Mouse (Mus musculus) kidney, postnatal 36 days (tissue): ENCODE data around the gene Glod4.
"Not testable (repeated sequence)": the region's sequence is repeated elsewhere in the genome, so short reads cannot be mapped to it uniquely, and the experiment has no call there.

Experiments used
- DNase-seq, 2 experiments: peaks; one replicate each; pipeline ENCODE4 v3.0.0; 2021 to 2022; ENCODE audit warnings: mixed read lengths in 2 of 2

The Glod4 gene

DNA sequence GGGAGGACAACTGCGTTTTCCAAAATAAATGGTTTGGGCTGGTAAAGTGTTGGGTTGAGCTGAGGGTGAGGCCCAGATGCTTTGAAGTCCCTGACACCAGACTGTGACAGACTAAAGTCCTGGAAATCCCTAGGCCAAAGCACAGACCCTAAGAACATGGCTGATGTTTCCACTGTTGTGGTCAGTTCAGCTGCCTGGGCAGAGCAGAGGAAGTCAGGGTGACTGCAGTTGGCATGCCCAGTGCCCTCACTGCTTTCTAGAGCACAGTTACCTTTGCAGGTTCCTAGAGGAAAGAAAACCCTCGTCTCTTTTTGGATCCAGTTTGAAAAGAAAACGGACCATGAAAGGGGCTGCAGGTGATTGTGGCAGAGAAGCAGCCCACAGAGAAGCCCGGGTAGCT is 13.9 kb upstream of the Glod4 start:
- DNase-seq: no peak

GRCm38 (mm10) chr11:76256129-76256528 is 12.6 kb upstream of the Glod4 start:
- DNase-seq: no peak

GRCm38 (mm10) chr11:76255431-76256001 is 12.0 kb upstream of the Glod4 start:
- DNase-seq: no peak

GRCm38 (mm10) chr11:76253918-76254264 is 10.4 kb upstream of the Glod4 start:
- no peak for DNase-seq

- DNase-seq: peak; percentile 84 to 93
Measured at GRCm38 (mm10) chr11:76253145-76253917, 9.8 kb upstream of the Glod4 start.

GRCm38 (mm10) chr11:76252036-76252435 is 8.5 kb upstream of the Glod4 start:
- DNase-seq: no peak

DNA sequence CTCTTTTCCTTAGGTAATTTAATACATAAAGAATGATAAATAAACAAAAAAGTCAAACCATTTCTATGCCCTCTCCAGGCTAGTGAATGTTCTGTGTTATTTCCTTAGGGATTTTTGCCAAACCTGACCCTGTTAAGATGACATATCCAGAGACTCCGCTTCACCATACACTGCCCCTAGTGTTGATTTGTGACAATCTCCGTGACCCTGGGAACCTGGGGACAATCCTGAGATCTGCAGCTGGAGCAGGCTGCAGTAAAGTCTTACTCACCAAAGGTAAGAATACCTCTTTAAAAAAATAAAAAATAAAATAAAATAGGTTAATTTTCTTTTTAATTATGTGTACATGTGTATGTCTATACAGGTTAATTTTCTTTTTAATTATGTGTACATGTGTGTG is 3.7 kb upstream of the Glod4 start:
- no peak for DNase-seq

GRCm38 (mm10) chr11:76246439-76246838 is 2.9 kb upstream of the Glod4 start:
- no peak for DNase-seq

DNA sequence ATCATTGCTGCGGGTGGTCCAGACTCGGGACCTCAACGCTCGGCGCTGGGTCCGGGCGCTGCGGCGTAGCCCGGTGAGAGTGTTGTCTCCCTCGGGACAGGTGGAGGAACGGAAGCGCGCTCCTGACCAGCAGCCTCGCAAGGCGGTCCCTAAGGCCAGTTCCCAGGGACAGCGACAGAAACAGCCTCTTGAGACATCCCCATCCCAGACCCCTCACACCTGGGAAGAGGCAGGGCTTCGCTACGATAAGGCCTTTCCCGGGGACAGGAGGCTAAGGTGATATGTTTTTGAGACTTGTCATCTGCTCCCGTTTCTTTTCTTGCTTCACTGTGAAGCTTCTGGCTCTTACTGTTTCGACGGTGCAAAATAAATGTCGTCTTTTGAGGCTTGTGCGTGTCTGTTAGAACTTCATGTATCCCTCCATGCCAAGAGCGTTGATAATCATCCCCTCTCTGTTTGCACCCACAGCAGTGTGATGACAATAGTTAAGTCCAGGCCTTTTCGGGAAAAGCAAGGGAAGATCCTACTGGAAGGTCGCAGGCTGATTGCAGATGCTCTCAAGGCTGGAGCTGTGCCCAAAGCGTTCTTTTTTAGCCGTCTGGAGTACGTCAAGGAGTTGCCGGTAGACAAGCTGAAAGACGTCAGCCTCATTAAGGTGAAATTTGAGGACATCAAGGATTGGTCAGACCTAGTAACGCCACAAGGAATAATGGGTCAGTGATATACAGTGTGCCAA is 454 bp upstream of the Glod4 start:
- no peak for DNase-seq

GRCm38 (mm10) chr11:76239750-76240149 is 3.8 kb downstream of the Glod4 start:
- no peak for DNase-seq

DNA sequence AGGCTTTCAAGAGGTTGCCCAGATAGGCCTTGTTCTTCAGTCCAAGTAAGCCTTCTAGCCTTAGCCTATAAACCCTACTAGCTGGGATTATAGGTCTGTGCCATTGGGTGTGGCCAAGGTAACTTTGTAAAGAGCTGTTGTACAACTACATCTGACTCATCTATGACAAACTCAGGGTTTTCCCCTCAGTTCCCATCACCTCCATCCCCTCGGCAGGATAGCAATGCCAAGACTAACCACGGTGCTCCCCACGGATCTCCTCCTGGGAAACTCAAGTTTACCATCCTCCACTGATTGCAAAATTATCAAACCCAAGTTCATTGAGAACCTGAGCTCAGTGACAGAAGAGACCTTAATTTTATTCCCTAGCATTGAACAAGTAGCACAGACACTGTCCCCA is 7.4 kb downstream of the Glod4 start:
- no peak for DNase-seq

DNA sequence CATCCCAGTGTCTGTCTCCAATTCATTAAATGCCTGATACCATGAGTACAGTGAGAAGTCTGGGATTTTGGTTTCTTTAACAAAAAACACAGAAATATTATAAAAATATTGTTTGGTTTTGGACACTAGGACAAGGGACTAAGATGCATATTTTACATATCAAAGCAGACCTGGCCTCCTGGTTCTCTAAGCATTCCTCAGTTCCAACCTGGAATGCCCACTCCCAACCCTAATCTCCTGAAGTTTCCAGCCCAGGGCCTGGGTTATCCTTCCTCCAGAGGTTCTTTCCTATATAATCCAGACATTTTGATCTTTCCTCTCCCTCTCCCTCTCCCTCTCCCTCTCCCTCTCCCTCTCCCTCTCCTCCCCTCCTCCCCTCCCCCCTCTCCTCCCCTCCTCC is 18.5 kb downstream of the Glod4 start:
- no peak for DNase-seq

DNA sequence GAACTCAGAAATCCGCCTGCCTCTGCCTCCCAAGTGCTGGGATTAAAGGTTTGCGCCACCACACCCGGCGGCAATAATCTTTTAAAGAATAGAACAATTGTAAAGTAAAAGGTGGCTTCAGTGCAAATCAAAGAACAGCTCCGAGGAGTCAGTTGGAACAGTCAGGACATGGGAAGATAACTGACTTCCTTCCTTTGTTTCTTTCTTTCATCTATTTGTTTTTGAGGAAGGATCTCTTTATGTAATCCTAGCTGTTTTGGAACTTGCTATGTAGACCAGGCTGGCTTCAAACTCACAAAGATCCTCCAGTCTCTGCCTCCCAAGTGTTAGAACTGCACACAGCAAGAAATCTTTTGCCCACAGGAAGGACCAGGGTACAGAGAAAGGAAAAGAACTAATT is 18.9 kb downstream of the Glod4 start:
- no peak for DNase-seq

GRCm38 (mm10) chr11:76217390-76217800 is 26.1 kb downstream of the Glod4 start, which contains the start of the genes Dbil5 and Gemin4:
Gene Dbil5, plus strand, starts transcription at chr11:76217608.
Gene Gemin4, minus strand, starts transcription at chr11:76217664.
- peak; percentile 98 to 99 for DNase-seq

DNA sequence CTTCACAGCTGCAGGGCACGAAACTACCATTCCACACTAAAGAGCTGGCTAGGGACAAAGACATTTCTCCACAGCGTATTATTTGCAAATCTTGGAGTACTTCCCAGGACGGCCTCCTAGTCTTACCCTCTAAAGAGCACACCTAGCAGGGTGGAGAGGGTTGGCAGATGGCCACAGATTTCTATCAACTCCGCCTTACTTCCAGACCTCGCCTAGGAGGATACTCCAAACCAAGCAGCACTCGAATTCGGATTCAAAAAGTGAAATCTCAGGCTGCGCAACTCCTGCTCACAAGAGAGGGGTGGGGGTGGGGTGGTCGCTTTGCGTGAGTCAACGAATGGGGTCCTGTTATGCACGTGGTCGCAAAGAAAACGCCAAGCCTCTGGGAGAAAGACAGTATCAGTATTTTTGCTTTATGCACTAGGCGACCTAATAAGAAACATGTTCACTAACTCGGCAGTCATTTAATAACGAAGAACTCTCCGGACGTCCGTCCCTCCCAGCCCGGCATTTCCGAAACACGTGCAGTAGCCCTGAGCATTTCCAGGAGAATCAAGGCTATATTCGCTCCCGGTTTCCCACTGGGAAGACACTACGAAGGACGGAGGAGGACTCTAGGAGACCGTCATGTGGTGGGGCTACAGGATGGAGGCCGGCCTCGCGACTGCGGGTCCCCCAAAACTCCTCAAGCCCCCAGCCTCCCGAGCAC is 26.7 kb downstream of the Glod4 start:
- peak; percentile 68 to 71 for DNase-seq

GRCm38 (mm10) chr11:76216049-76216540 is 27.4 kb downstream of the Glod4 start:
- no peak for DNase-seq

- DNase-seq: no peak
Measured at GRCm38 (mm10) chr11:76215011-76215410, 28.5 kb downstream of the Glod4 start.

- no peak for DNase-seq
Measured at GRCm38 (mm10) chr11:76213841-76214240, 29.7 kb downstream of the Glod4 start.

GRCm38 (mm10) chr11:76211595-76211994 is 31.9 kb downstream of the Glod4 start:
- DNase-seq: not testable (repeated sequence)

DNA sequence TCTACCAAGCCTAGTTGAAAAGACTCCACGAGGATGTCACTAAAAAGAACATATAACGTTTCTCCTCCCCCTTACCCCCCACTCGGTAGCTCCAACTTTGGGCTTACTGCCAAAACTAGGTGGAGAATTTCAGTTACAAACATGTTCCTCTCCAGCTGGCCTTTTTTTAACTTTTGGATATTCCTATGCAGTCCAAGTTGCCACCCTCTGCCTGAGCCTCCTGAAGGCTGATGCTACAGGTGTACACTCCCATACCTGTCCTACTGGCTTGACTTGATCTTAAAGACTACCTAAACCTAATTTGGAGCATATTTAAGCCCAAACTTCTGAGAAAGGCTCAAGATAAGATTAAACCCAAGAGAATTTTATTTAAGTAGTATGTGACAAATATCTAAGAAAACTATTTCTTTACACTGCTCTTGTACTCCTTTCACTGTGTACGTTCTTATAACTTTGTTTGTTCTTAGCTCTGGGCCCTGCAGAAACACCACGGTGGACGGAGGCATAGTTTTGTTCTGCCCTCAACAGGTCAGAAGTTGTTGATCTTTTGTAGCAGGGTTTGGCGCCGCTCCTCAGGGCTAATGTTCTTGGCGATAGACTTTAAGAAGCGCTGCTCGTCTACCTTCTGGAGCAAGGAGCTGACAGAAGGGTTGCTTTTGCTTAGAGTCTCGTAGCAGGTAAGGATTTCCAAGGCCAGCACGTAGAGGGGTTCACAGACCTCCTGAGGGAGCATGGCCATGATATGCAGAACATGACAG is 33.1 kb downstream of the Glod4 start:
- DNase-seq: no peak

GRCm38 (mm10) chr11:76206793-76207192 is 36.7 kb downstream of the Glod4 start:
- DNase-seq: no peak
